Comparison of ENCODE assay signal across 9 mouse cellular contexts in genomic region chr10:79989272-79989786, GRCm38 (mm10). TPM values are rescaled to one million over a fixed set of nuclear protein-coding genes. Genes with fewer than 3 reads are reported as not detected.
DNase-seq lines count a peak whose midpoint lies in the region; ATAC-seq and TF ChIP-seq lines count a peak whose summit lies in the region.
"Had no signal": no experiment of that assay in that cellular context is flagged by ENCODE, and none has a peak within 500 bp of the region (broad histone marks: within the 10 kb centered on the region; RNA-seq: fewer than 3 reads in every experiment).

No protein-coding gene starts in this region.

- H3K4me1 ChIP-seq in embryonic facial prominence, embryonic 12.5 days, result peaks cover 35% of the 10 kb centered on the region
- H3K4me1 ChIP-seq in intestine, embryonic 14.5 days (replicated peaks; ENCODE audit: control insufficient read depth, insufficient read depth, low read length), result peaks cover 33% of the 10 kb centered on the region
- peaks cover 24% of the 10 kb centered on the region for H3K4me1 ChIP-seq in neural tube, embryonic 12.5 days

- TF ChIP-seq CTCF in layer of hippocampus, adult 2 months (conservative IDR thresholded peaks at IDR 0.05), result no peak

- H3K4me2 ChIP-seq in embryonic facial prominence, embryonic 12.5 days (replicated peaks), result peak overlapping the region; percentile 90
- H3K4me2 ChIP-seq in intestine, embryonic 14.5 days (ENCODE audit: low read length), result peak overlapping the region; percentile 74
- peak overlapping the region; percentile 58 for H3K4me2 ChIP-seq in neural tube, embryonic 12.5 days (replicated peaks)

- no peak overlapping the region for H3K27ac ChIP-seq in layer of hippocampus, adult 2 months
- peak overlapping the region; percentile 93 for H3K27ac ChIP-seq in embryonic facial prominence, embryonic 12.5 days
- H3K27ac ChIP-seq in intestine, embryonic 14.5 days (ENCODE audit: low read depth), result peak overlapping the region; percentile 95
- H3K27ac ChIP-seq in neural tube, embryonic 12.5 days, result no peak overlapping the region

- peaks cover 36% of the 10 kb centered on the region for H3K36me3 ChIP-seq in embryonic facial prominence, embryonic 12.5 days
- H3K36me3 ChIP-seq in intestine, embryonic 14.5 days (ENCODE audit: control insufficient read depth, insufficient read depth, low read length), result peaks cover 33% of the 10 kb centered on the region
- H3K36me3 ChIP-seq in neural tube, embryonic 12.5 days, result peaks cover 8% of the 10 kb centered on the region

- no peaks in the 10 kb centered on the region; the same call in 1 of the 2 replicates for H3K27me3 ChIP-seq in embryonic facial prominence, embryonic 12.5 days
- H3K27me3 ChIP-seq in intestine, embryonic 14.5 days (replicated peaks; ENCODE audit: control insufficient read depth, insufficient read depth, low read length), result no peaks in the 10 kb centered on the region
- peaks cover 40% of the 10 kb centered on the region for H3K27me3 ChIP-seq in neural tube, embryonic 12.5 days (replicated peaks)

- H3K4me3 ChIP-seq in layer of hippocampus, adult 2 months, result peak overlapping the region; percentile 54; the same call in 1 of the 2 replicates
- peak overlapping the region; percentile 60 for H3K4me3 ChIP-seq in embryonic facial prominence, embryonic 12.5 days
- peak overlapping the region; percentile 84 for H3K4me3 ChIP-seq in intestine, embryonic 14.5 days (ENCODE audit: low read depth, low read length)
- peak overlapping the region; percentile 46 for H3K4me3 ChIP-seq in neural tube, embryonic 12.5 days

- no peak for ATAC-seq in embryonic facial prominence, embryonic 12.5 days (ENCODE audit: insufficient number of reproducible peaks, insufficient read depth, low FRiP score, low TSS enrichment)
- no peak for ATAC-seq in intestine, embryonic 14.5 days (replicated peaks; ENCODE audit: low FRiP score, low TSS enrichment, low read depth)
- no peak for ATAC-seq in neural tube, embryonic 12.5 days (ENCODE audit: low FRiP score, low read depth)

- WGBS in embryonic facial prominence, embryonic 12.5 days, result 21% methylated on average over 8 of the region's 8 CpGs
- 34% methylated on average over 8 of the region's 8 CpGs for WGBS in intestine, embryonic 14.5 days
- WGBS in neural tube, embryonic 12.5 days, result 33% methylated on average over 8 of the region's 8 CpGs

- DNase-seq in layer of hippocampus, adult 2 months (ENCODE audit: low spot score in 2 of 2), result no peak
- DNase-seq in layer of hippocampus, postnatal 25 days (ENCODE audit: extremely low spot score in 1 of 2, low spot score in 1 of 2), result no peak
- peak; percentile 60 for DNase-seq in intestine, embryonic 14.5 days (ENCODE audit: low spot score)
- no peak for DNase-seq in frontal cortex, postnatal 10 days (ENCODE audit: low spot score in 2 of 2)
- DNase-seq in urinary bladder, postnatal 10 days (ENCODE audit: low spot score), result no peak
- DNase-seq in ovary, postnatal 36 days (ENCODE audit: low spot score), result no peak
- DNase-seq: kidney, adult 11 months had no signal

- H3K9me3 ChIP-seq in embryonic facial prominence, embryonic 12.5 days, result peaks cover 8% of the 10 kb centered on the region; the same call in 1 of the 2 replicates
- H3K9me3 ChIP-seq in intestine, embryonic 14.5 days (ENCODE audit: control insufficient read depth, low read length), result peaks cover 6% of the 10 kb centered on the region; the same call in 1 of the 2 replicates
- 0 out of 2 replicates have a peak, but pooled peaks cover 3% of the 10 kb centered on the region for H3K9me3 ChIP-seq in neural tube, embryonic 12.5 days

- peak overlapping the region; percentile 74 for H3K9ac ChIP-seq in embryonic facial prominence, embryonic 12.5 days
- H3K9ac ChIP-seq in intestine, embryonic 14.5 days (ENCODE audit: low read length), result peak overlapping the region; percentile 92
- H3K9ac ChIP-seq in neural tube, embryonic 12.5 days, result no peak overlapping the region

RNA-seq across cellular contexts. Expression of gene Cnn2, which starts 0.9 kb away (rescaled TPM):
- total RNA-seq in layer of hippocampus, adult 2 months (2021), result 1 to 10 TPM; 5.4 to 5.6 TPM
- 1 to 10 TPM; 5.8 to 6.0 TPM for total RNA-seq in layer of hippocampus, postnatal 25 days (2021)
- polyA plus RNA-seq in embryonic facial prominence, embryonic 12.5 days (2016; fragmentation: Nextera tagmentation; extraction: Ambion mirVana), result 311 and 313 TPM in 2 replicates
- 320 and 368 TPM in 2 replicates for polyA plus RNA-seq in intestine, embryonic 14.5 days (2014; fragmentation: Nextera tagmentation; extraction: Ambion mirVana)
- 106 and 107 TPM in 2 replicates for polyA plus RNA-seq in neural tube, embryonic 12.5 days (2016; fragmentation: Nextera tagmentation; extraction: Ambion mirVana)

RNA-seq across cellular contexts. Expression of gene Tmem259, which starts 5.2 kb away (rescaled TPM):
- total RNA-seq in layer of hippocampus, adult 2 months (2021), result 100 to 1,000 TPM; 124 TPM
- 100 to 1,000 TPM; 125 to 131 TPM for total RNA-seq in layer of hippocampus, postnatal 25 days (2021)
- polyA plus RNA-seq in embryonic facial prominence, embryonic 12.5 days (2016; fragmentation: Nextera tagmentation; extraction: Ambion mirVana), result 24.3 and 25.9 TPM in 2 replicates
- 14.4 and 17.5 TPM in 2 replicates for polyA plus RNA-seq in intestine, embryonic 14.5 days (2014; fragmentation: Nextera tagmentation; extraction: Ambion mirVana)
- polyA plus RNA-seq in neural tube, embryonic 12.5 days (2016; fragmentation: Nextera tagmentation; extraction: Ambion mirVana), result 26.3 and 27.7 TPM in 2 replicates

RNA-seq across cellular contexts. Expression of gene Abca7, which starts 7.0 kb away (rescaled TPM):
- 10 to 100 TPM; 10.7 to 11.0 TPM for total RNA-seq in layer of hippocampus, adult 2 months (2021)
- total RNA-seq in layer of hippocampus, postnatal 25 days (2021), result 10 to 100 TPM in 1 of 2 experiments, 1 to 10 TPM in 1; 9.6 to 10.2 TPM
- 2.6 and 3.9 TPM in 2 replicates for polyA plus RNA-seq in embryonic facial prominence, embryonic 12.5 days (2016; fragmentation: Nextera tagmentation; extraction: Ambion mirVana)
- 3.7 and 3.8 TPM in 2 replicates for polyA plus RNA-seq in intestine, embryonic 14.5 days (2014; fragmentation: Nextera tagmentation; extraction: Ambion mirVana)
- polyA plus RNA-seq in neural tube, embryonic 12.5 days (2016; fragmentation: Nextera tagmentation; extraction: Ambion mirVana), result 9.9 and 10.7 TPM in 2 replicates

RNA-seq across cellular contexts. Expression of gene Grin3b, which starts 18.8 kb away (rescaled TPM):
- under 1 TPM in 1 of 2 experiments, not detected in 1; 0.15 TPM for total RNA-seq in layer of hippocampus, adult 2 months (2021)
- total RNA-seq in layer of hippocampus, postnatal 25 days (2021), result under 1 TPM; 0.12 to 0.15 TPM
- polyA plus RNA-seq in embryonic facial prominence, embryonic 12.5 days (2016; fragmentation: Nextera tagmentation; extraction: Ambion mirVana), result 0.50 and 0.92 TPM in 2 replicates
- 0.23 and 0.28 TPM in 2 replicates for polyA plus RNA-seq in intestine, embryonic 14.5 days (2014; fragmentation: Nextera tagmentation; extraction: Ambion mirVana)
- 0.24 and 0.40 TPM in 2 replicates for polyA plus RNA-seq in neural tube, embryonic 12.5 days (2016; fragmentation: Nextera tagmentation; extraction: Ambion mirVana)

RNA-seq across cellular contexts. Expression of gene Arhgap45, which starts 27.1 kb away (rescaled TPM):
- 1 to 10 TPM; 3.7 to 4.4 TPM for total RNA-seq in layer of hippocampus, adult 2 months (2021)
- 1 to 10 TPM; 3.3 to 4.3 TPM for total RNA-seq in layer of hippocampus, postnatal 25 days (2021)
- polyA plus RNA-seq in embryonic facial prominence, embryonic 12.5 days (2016; fragmentation: Nextera tagmentation; extraction: Ambion mirVana), result 7.1 and 8.1 TPM in 2 replicates
- 6.8 and 8.0 TPM in 2 replicates for polyA plus RNA-seq in intestine, embryonic 14.5 days (2014; fragmentation: Nextera tagmentation; extraction: Ambion mirVana)
- 4.3 and 4.7 TPM in 2 replicates for polyA plus RNA-seq in neural tube, embryonic 12.5 days (2016; fragmentation: Nextera tagmentation; extraction: Ambion mirVana)

Comparison
In these comparisons a context has a peak if more than half of its experiments do, and no peak if none do; other contexts are left out.
1. H3K27ac ChIP-seq: peak in embryonic facial prominence, embryonic 12.5 days (single experiment) and intestine, embryonic 14.5 days (single experiment); none in layer of hippocampus, adult 2 months (single experiment) and neural tube, embryonic 12.5 days (single experiment).
2. Peak in every context shown above with its lines, with median percentiles within 50 percentile points of each other: H3K4me3 ChIP-seq and H3K4me2 ChIP-seq.